Mouse (Mus musculus) C2C12 (cell line): ENCODE data around the gene Snrpg.

Experiments
- CEBPB ChIP-seq: IDR thresholded peaks from one replicate; pipeline ENCODE4 v1.6.1; 2011; ENCODE audit warnings: low read depth, mild to moderate bottlenecking, control low read depth, moderate library complexity
- CTCF ChIP-seq: IDR thresholded peaks from one replicate; pipeline ENCODE4 v1.5.1; 2011; ENCODE audit not compliant: control insufficient read depth, insufficient read depth, insufficient read length
- MAX ChIP-seq: IDR thresholded peaks from one replicate; pipeline ENCODE4 v1.6.1; 2011; ENCODE audit warnings: mild to moderate bottlenecking, control low read depth
- USF1 ChIP-seq: IDR thresholded peaks from one replicate; pipeline ENCODE4 v1.6.1; 2011; ENCODE audit warnings: low read depth, mild to moderate bottlenecking, control low read depth, moderate library complexity

DNA sequence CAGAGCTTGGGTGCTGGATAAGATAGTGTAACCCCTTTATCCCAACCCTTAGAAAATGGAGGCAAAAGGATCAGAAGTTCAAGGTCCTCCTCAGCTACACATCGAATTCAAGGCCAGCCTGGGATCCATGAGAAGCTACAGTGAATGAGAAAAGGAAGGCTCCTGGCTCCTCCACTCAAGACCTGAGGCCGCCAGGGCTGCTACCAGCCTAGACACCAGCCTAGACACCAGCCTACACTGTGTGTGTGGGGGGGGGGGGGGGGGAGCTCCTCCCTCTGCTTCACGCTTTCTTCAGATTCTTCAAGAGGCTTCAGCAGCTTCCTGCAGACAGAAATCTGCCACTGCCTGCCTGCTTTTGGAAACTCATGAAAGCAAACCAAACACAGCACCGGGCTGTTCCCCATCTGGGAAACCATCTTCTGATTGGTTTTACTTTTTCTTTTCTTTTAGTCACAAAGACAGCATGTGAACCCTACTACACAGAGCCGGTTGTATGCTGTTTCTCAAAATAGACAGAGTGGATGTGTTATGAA, 49.0 kb upstream of the Snrpg start:
- TF ChIP-seq CTCF (no peak), USF1 (no peak), MAX (no peak), CEBPB (no peak)
